ENCODE assay signal across 15 mouse cellular contexts in the genomic region with DNA sequence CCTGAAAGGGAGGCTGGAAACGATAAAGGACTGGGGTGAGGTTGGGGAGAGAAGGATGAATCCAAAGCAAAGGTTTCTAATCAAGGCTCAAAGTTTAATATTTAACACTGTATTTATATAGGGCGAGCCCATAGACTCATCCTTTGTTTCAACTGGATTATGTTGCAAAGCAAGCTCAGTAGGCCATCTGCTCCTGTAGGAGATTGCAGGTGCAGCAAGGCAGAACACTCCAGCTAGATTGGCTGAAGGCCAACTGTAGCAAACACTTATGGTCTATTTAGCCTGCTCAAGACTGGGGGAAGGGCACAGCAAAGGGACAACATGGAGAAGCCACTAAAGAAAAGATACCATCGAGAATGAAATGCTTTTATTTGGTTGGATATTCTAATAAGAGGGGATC.
DNase-seq lines count a peak whose midpoint lies in the region; ATAC-seq and TF ChIP-seq lines count a peak whose summit lies in the region.
"Had no signal": no experiment of that assay in that cellular context is flagged by ENCODE, and none has a peak within 500 bp of the region (broad histone marks: within the 10 kb centered on the region; RNA-seq: fewer than 3 reads in every experiment).

No protein-coding gene starts in this region.

- H3K27ac ChIP-seq in hindbrain, embryonic 16.5 days (ENCODE audit: low read depth, low read length) = no peak overlapping the region
- H3K27ac ChIP-seq in hindbrain, embryonic 14.5 days = no peak overlapping the region
- no peak overlapping the region for H3K27ac ChIP-seq in midbrain, postnatal 0 days (ENCODE audit: low read depth, low read length)
- no peak overlapping the region for H3K27ac ChIP-seq in midbrain, embryonic 15.5 days
- no peak overlapping the region for H3K27ac ChIP-seq in intestine, embryonic 14.5 days (ENCODE audit: low read depth)
- no peak overlapping the region for H3K27ac ChIP-seq in stomach, embryonic 16.5 days (ENCODE audit: low read length)
- H3K27ac ChIP-seq: layer of hippocampus, adult 2 months; liver, embryonic 13.5 days; midbrain, embryonic 12.5 days; neural tube, embryonic 12.5 days had no signal

- H3K9ac ChIP-seq in hindbrain, embryonic 16.5 days (ENCODE audit: low read depth, low read length) = no peak overlapping the region
- H3K9ac ChIP-seq in hindbrain, embryonic 14.5 days = no peak overlapping the region
- no peak overlapping the region for H3K9ac ChIP-seq in midbrain, postnatal 0 days (replicated peaks; ENCODE audit: low read length, poor library complexity, severe bottlenecking)
- no peak overlapping the region for H3K9ac ChIP-seq in midbrain, embryonic 15.5 days
- no peak overlapping the region for H3K9ac ChIP-seq in intestine, embryonic 14.5 days (ENCODE audit: low read length)
- no peak overlapping the region for H3K9ac ChIP-seq in stomach, embryonic 16.5 days (ENCODE audit: low read length)
- H3K9ac ChIP-seq: liver, embryonic 13.5 days; midbrain, embryonic 12.5 days; neural tube, embryonic 12.5 days had no signal

- H3K4me1 ChIP-seq in hindbrain, embryonic 16.5 days (ENCODE audit: control insufficient read depth, insufficient read depth, low read depth, low read length) = no peaks in the 10 kb centered on the region
- H3K4me1 ChIP-seq in hindbrain, embryonic 14.5 days (replicated peaks; ENCODE audit: control insufficient read depth, insufficient read depth, low read length) = no peaks in the 10 kb centered on the region
- no peaks in the 10 kb centered on the region for H3K4me1 ChIP-seq in midbrain, postnatal 0 days (ENCODE audit: insufficient read depth, low read length)
- no peaks in the 10 kb centered on the region for H3K4me1 ChIP-seq in midbrain, embryonic 15.5 days
- H3K4me1 ChIP-seq in intestine, embryonic 14.5 days (replicated peaks; ENCODE audit: control insufficient read depth, insufficient read depth, low read length) = no peaks in the 10 kb centered on the region
- no peaks in the 10 kb centered on the region for H3K4me1 ChIP-seq in stomach, embryonic 16.5 days (ENCODE audit: control insufficient read depth, insufficient read depth, low read length)
- H3K4me1 ChIP-seq: liver, embryonic 13.5 days; midbrain, embryonic 12.5 days; neural tube, embryonic 12.5 days had no signal

- peak; percentile 79; the same call in 1 of the 2 replicates for ATAC-seq in hindbrain, embryonic 16.5 days
- no peak for ATAC-seq in hindbrain, embryonic 14.5 days (ENCODE audit: low FRiP score)
- ATAC-seq in midbrain, postnatal 0 days (ENCODE audit: low FRiP score) = no peak; the same call in 1 of the 2 replicates
- ATAC-seq in midbrain, embryonic 15.5 days (replicated peaks) = no peak
- ATAC-seq in intestine, embryonic 14.5 days (replicated peaks; ENCODE audit: low FRiP score, low TSS enrichment, low read depth) = peak; percentile 81
- ATAC-seq in stomach, embryonic 16.5 days (ENCODE audit: insufficient read depth, low FRiP score) = peak; percentile 87; the same call in 1 of the 2 replicates
- ATAC-seq in CD4-positive, CD25-positive, alpha-beta regulatory T cell, adult 4 months = no peak

- no peak for TF ChIP-seq CTCF in midbrain, postnatal 0 days (IDR thresholded peaks at IDR 0.05)

- no peaks in the 10 kb centered on the region for H3K27me3 ChIP-seq in hindbrain, embryonic 16.5 days (replicated peaks; ENCODE audit: control insufficient read depth, insufficient read depth, low read length)
- no peaks in the 10 kb centered on the region for H3K27me3 ChIP-seq in hindbrain, embryonic 14.5 days (ENCODE audit: control insufficient read depth, insufficient read depth, low read length)
- no peaks in the 10 kb centered on the region for H3K27me3 ChIP-seq in midbrain, postnatal 0 days (ENCODE audit: insufficient read depth, low read length)
- no peaks in the 10 kb centered on the region for H3K27me3 ChIP-seq in midbrain, embryonic 15.5 days (replicated peaks)
- H3K27me3 ChIP-seq in intestine, embryonic 14.5 days (replicated peaks; ENCODE audit: control insufficient read depth, insufficient read depth, low read length) = no peaks in the 10 kb centered on the region
- H3K27me3 ChIP-seq in stomach, embryonic 16.5 days (ENCODE audit: control insufficient read depth, insufficient read depth, low read length) = no peaks in the 10 kb centered on the region
- H3K27me3 ChIP-seq: CH12.LX; liver, embryonic 13.5 days; midbrain, embryonic 12.5 days; neural tube, embryonic 12.5 days had no signal

- DNase-seq in hindbrain, embryonic 14.5 days (ENCODE audit: low spot score) = no peak
- peak; percentile 77 for DNase-seq in midbrain, postnatal 0 days (ENCODE audit: low spot score)
- DNase-seq in intestine, embryonic 14.5 days (ENCODE audit: low spot score) = no peak
- DNase-seq: gastrocnemius, postnatal 10 days; liver, embryonic 13.5 days; lung, postnatal 14 days had no signal

- no peaks in the 10 kb centered on the region for H3K9me3 ChIP-seq in hindbrain, embryonic 16.5 days (ENCODE audit: control insufficient read depth, low read length)
- H3K9me3 ChIP-seq in hindbrain, embryonic 14.5 days (ENCODE audit: control insufficient read depth, low read length) = no peaks in the 10 kb centered on the region
- no peaks in the 10 kb centered on the region for H3K9me3 ChIP-seq in midbrain, postnatal 0 days (ENCODE audit: low read length)
- H3K9me3 ChIP-seq in midbrain, embryonic 15.5 days = no peaks in the 10 kb centered on the region
- H3K9me3 ChIP-seq in intestine, embryonic 14.5 days (ENCODE audit: control insufficient read depth, low read length) = no peaks in the 10 kb centered on the region
- no peaks in the 10 kb centered on the region for H3K9me3 ChIP-seq in stomach, embryonic 16.5 days (replicated peaks; ENCODE audit: control insufficient read depth, low read length)
- H3K9me3 ChIP-seq: liver, embryonic 13.5 days; midbrain, embryonic 12.5 days; neural tube, embryonic 12.5 days had no signal

- H3K4me3 ChIP-seq in hindbrain, embryonic 16.5 days (ENCODE audit: low read length) = no peak overlapping the region
- no peak overlapping the region for H3K4me3 ChIP-seq in hindbrain, embryonic 14.5 days (replicated peaks; ENCODE audit: low read length)
- H3K4me3 ChIP-seq in midbrain, postnatal 0 days (ENCODE audit: low read depth, low read length) = no peak overlapping the region
- H3K4me3 ChIP-seq in midbrain, embryonic 15.5 days = no peak overlapping the region
- no peak overlapping the region for H3K4me3 ChIP-seq in intestine, embryonic 14.5 days (ENCODE audit: low read depth, low read length)
- H3K4me3 ChIP-seq in stomach, embryonic 16.5 days (replicated peaks; ENCODE audit: low read length) = no peak overlapping the region
- H3K4me3 ChIP-seq: layer of hippocampus, adult 2 months; liver, embryonic 13.5 days; midbrain, embryonic 12.5 days; neural tube, embryonic 12.5 days had no signal

- H3K36me3 ChIP-seq in hindbrain, embryonic 16.5 days (ENCODE audit: control insufficient read depth, insufficient read depth, low read length) = no peaks in the 10 kb centered on the region
- H3K36me3 ChIP-seq in hindbrain, embryonic 14.5 days (replicated peaks; ENCODE audit: control insufficient read depth, insufficient read depth) = no peaks in the 10 kb centered on the region
- H3K36me3 ChIP-seq in midbrain, postnatal 0 days (ENCODE audit: insufficient read depth, low read length) = no peaks in the 10 kb centered on the region
- no peaks in the 10 kb centered on the region for H3K36me3 ChIP-seq in midbrain, embryonic 15.5 days (replicated peaks)
- H3K36me3 ChIP-seq in intestine, embryonic 14.5 days (ENCODE audit: control insufficient read depth, insufficient read depth, low read length) = no peaks in the 10 kb centered on the region
- H3K36me3 ChIP-seq in stomach, embryonic 16.5 days (ENCODE audit: control insufficient read depth, insufficient read depth, low read length) = no peaks in the 10 kb centered on the region
- H3K36me3 ChIP-seq: liver, embryonic 13.5 days; midbrain, embryonic 12.5 days; neural tube, embryonic 12.5 days had no signal

- H3K4me2 ChIP-seq in hindbrain, embryonic 16.5 days (ENCODE audit: low read length) = no peak overlapping the region
- H3K4me2 ChIP-seq in hindbrain, embryonic 14.5 days (replicated peaks) = no peak overlapping the region
- H3K4me2 ChIP-seq in midbrain, postnatal 0 days (ENCODE audit: low read depth, low read length, poor library complexity, severe bottlenecking) = no peak overlapping the region
- no peak overlapping the region for H3K4me2 ChIP-seq in midbrain, embryonic 15.5 days
- H3K4me2 ChIP-seq in intestine, embryonic 14.5 days (ENCODE audit: low read length) = no peak overlapping the region
- H3K4me2 ChIP-seq in stomach, embryonic 16.5 days (ENCODE audit: low read depth, low read length) = no peak overlapping the region
- H3K4me2 ChIP-seq: heart, embryonic 11.5 days; liver, embryonic 13.5 days; midbrain, embryonic 12.5 days; neural tube, embryonic 12.5 days had no signal

- 68% methylated on average over 3 of the region's 3 CpGs for WGBS in hindbrain, embryonic 16.5 days
- 77% methylated on average over 3 of the region's 3 CpGs for WGBS in hindbrain, embryonic 14.5 days
- WGBS in midbrain, postnatal 0 days = 76% methylated on average over 3 of the region's 3 CpGs
- WGBS in midbrain, embryonic 15.5 days = 72% methylated on average over 3 of the region's 3 CpGs
- WGBS in intestine, embryonic 14.5 days = 84% methylated on average over 3 of the region's 3 CpGs
- WGBS in stomach, embryonic 16.5 days = 60% methylated on average over 3 of the region's 3 CpGs

Comparison
In these comparisons a context has a peak if more than half of its experiments do, and no peak if none do; other contexts are left out.
1. ATAC-seq: peak in hindbrain, embryonic 16.5 days (single experiment), intestine, embryonic 14.5 days (single experiment) and stomach, embryonic 16.5 days (single experiment); none in hindbrain, embryonic 14.5 days (single experiment), midbrain, postnatal 0 days (single experiment), midbrain, embryonic 15.5 days (single experiment) and CD4-positive, CD25-positive, alpha-beta regulatory T cell, adult 4 months (single experiment).